Mouse (Mus musculus) left cerebral cortex, adult 2 months (tissue): ENCODE results near the gene Por. TPM values are rescaled to one million over a fixed set of nuclear protein-coding genes. Genes with fewer than 3 reads are reported as not detected.

Experiments
- DNase-seq, 2 experiments: peaks; one replicate each; pipeline ENCODE4 v3.0.0; 2021 to 2022; ENCODE audit warnings: low spot score in 2 of 2, mixed read lengths in 1 of 2; ENCODE audit errors: extremely low spot score in 1 of 2
- H3K27ac ChIP-seq: fragments of 200-600 bp; 2 replicates; pipeline ENCODE4 v1.8.1; 2022
- H3K4me3 ChIP-seq: fragments of 200-600 bp; 2 replicates; pipeline ENCODE4 v1.8.1; 2022
- CTCF ChIP-seq: fragments of 200-600 bp; IDR thresholded peaks from 2 replicates; pipeline ENCODE4 v1.8.1; 2022; ENCODE audit warnings: antibody characterized with exemption, mild to moderate bottlenecking, moderate library complexity
- intact Hi-C: fragments of 180-260 bp; cut with DNase I; formaldehyde crosslinking; loops from one replicate; pipeline ENCODE4 v1.15.1; 2025
- total RNA-seq, 2 experiments: library from RNA; stranded (reverse); gene quantifications; 2 replicates each; pipeline ENCODE4 v1.2.3; 2021

Gene Por
- total RNA-seq, 2 experiments from 2014 or later = 86.0 to 93.6 TPM

GRCm38 (mm10) chr5:135707039-135707438 is 37.2 kb downstream of the Por start:
- intact Hi-C loops = no loop called here
- no peak overlapping the region for H3K4me3 ChIP-seq
- no peak for DNase-seq
- no peak for TF ChIP-seq CTCF
- no peak overlapping the region for H3K27ac ChIP-seq

- Histone ChIP-seq H3K4me3 (no peak overlapping the region), H3K27ac (no peak overlapping the region; the same call in 1 of the 2 replicates)
- no peak for TF ChIP-seq CTCF
- no peak for DNase-seq
- intact Hi-C loops = no loop called here
Measured at GRCm38 (mm10) chr5:135707855-135708254, 38.0 kb downstream of the Por start.

- intact Hi-C loops = loop anchor here (5.0 kb wide), 1 partner anchor 142 kb away; no protein-coding TSS in a partner anchor
- Histone ChIP-seq H3K4me3 (no peak overlapping the region), H3K27ac (no peak overlapping the region)
- TF ChIP-seq CTCF = no peak
- no peak for DNase-seq
Measured at GRCm38 (mm10) chr5:135709716-135710115, 39.9 kb downstream of the Por start.

GRCm38 (mm10) chr5:135710599-135711214 is 40.9 kb downstream of the Por start:
- intact Hi-C loops = loop anchor here (5.0 kb wide), 1 partner anchor 143 kb away; no protein-coding TSS in a partner anchor
- no peak for TF ChIP-seq CTCF
- peak overlapping the region; percentile 28; the same call in 1 of the 2 replicates for H3K27ac ChIP-seq

GRCm38 (mm10) chr5:135711582-135712355 is 41.9 kb downstream of the Por start:
- no peak for TF ChIP-seq CTCF
- intact Hi-C loops = loop anchor here (5.0 kb wide), 1 partner anchor 144 kb away; no protein-coding TSS in a partner anchor
- H3K4me3 ChIP-seq = no peak overlapping the region
- no peak for DNase-seq
- peak overlapping the region; percentile 73 for H3K27ac ChIP-seq

More at GRCm38 (mm10) chr5:135710599-135711214, 40.9 kb downstream of the Por start:
- DNase-seq = no peak
- H3K4me3 ChIP-seq = no peak overlapping the region

GRCm38 (mm10) chr5:135712803-135713202 is 43.0 kb downstream of the Por start:
- peak in 1 of 2 experiments; percentile 28 for DNase-seq
- TF ChIP-seq CTCF = no peak
- intact Hi-C loops = loop anchor here (5.0 kb wide), 1 partner anchor 146 kb away; no protein-coding TSS in a partner anchor
- Histone ChIP-seq H3K27ac (peak overlapping the region; percentile 73), H3K4me3 (no peak overlapping the region)

GRCm38 (mm10) chr5:135713441-135714218 is 43.8 kb downstream of the Por start:
- intact Hi-C loops = loop anchor here (5.0 kb wide), 1 partner anchor 146 kb away; no protein-coding TSS in a partner anchor
- no peak for TF ChIP-seq CTCF
- peak in 1 of 2 experiments; percentile 65 for DNase-seq
- no peak overlapping the region for H3K4me3 ChIP-seq
- H3K27ac ChIP-seq = peak overlapping the region; percentile 73; the same call in 1 of the 2 replicates

- TF ChIP-seq CTCF = peak; percentile 46
- Histone ChIP-seq H3K27ac (no peak overlapping the region), H3K4me3 (no peak overlapping the region)
- DNase-seq = no peak
- intact Hi-C loops = no loop called here
Measured at GRCm38 (mm10) chr5:135715624-135716023, 45.8 kb downstream of the Por start.

GRCm38 (mm10) chr5:135719586-135720120 is 49.8 kb downstream of the Por start:
- no peak for TF ChIP-seq CTCF
- intact Hi-C loops = no loop called here
- DNase-seq = no peak
- H3K4me3 ChIP-seq = no peak overlapping the region
- H3K27ac ChIP-seq = no peak overlapping the region

- DNase-seq = no peak
- Histone ChIP-seq H3K27ac (no peak overlapping the region), H3K4me3 (no peak overlapping the region)
- intact Hi-C loops = no loop called here
- no peak for TF ChIP-seq CTCF
Measured at GRCm38 (mm10) chr5:135720121-135720520, 50.3 kb downstream of the Por start.

GRCm38 (mm10) chr5:135721076-135721475 is 51.2 kb downstream of the Por start:
- intact Hi-C loops = no loop called here
- Histone ChIP-seq H3K27ac (no peak overlapping the region), H3K4me3 (no peak overlapping the region)
- no peak for TF ChIP-seq CTCF
- DNase-seq = no peak
